Mouse (Mus musculus): ENCODE measurements around the gene Adap2. TPM values are rescaled to one million over a fixed set of nuclear protein-coding genes. Genes with fewer than 3 reads are reported as not detected.

Adap2 gene
- polyA plus RNA-seq, 1 experiment from 2014 or later: 3.4 TPM

Other genes with a start within 250 kb of the Adap2 start
- 35.3 and 44.4 TPM in 2 replicates for gene Utp6, start 191.7 kb upstream of the Adap2 start, polyA plus RNA-seq (2015; fragmentation: Nextera tagmentation; extraction: Ambion mirVana)
- gene Suz12, start 161.0 kb upstream of the Adap2 start, polyA plus RNA-seq (2015; fragmentation: Nextera tagmentation; extraction: Ambion mirVana): 11.1 and 13.8 TPM in 2 replicates
- 14.3 and 27.7 TPM in 2 replicates for gene Crlf3, start 73.1 kb upstream of the Adap2 start, polyA plus RNA-seq (2015; fragmentation: Nextera tagmentation; extraction: Ambion mirVana)
- gene Atad5, start 64.7 kb upstream of the Adap2 start, polyA plus RNA-seq (2015; fragmentation: Nextera tagmentation; extraction: Ambion mirVana): 3.5 and 6.2 TPM in 2 replicates
- 21.9 and 26.3 TPM in 2 replicates for gene Tefm, start 11.9 kb upstream of the Adap2 start, polyA plus RNA-seq (2015; fragmentation: Nextera tagmentation; extraction: Ambion mirVana)
- gene Rnf135, start 29.7 kb downstream of the Adap2 start, polyA plus RNA-seq (2015; fragmentation: Nextera tagmentation; extraction: Ambion mirVana): 2.9 and 6.2 TPM in 2 replicates
- gene Rhot1, start 54.9 kb downstream of the Adap2 start, polyA plus RNA-seq (2015; fragmentation: Nextera tagmentation; extraction: Ambion mirVana): 70.2 and 72.9 TPM in 2 replicates
- gene Rhbdl3, start 146.8 kb downstream of the Adap2 start, polyA plus RNA-seq (2015; fragmentation: Nextera tagmentation; extraction: Ambion mirVana): 4.2 and 6.9 TPM in 2 replicates
- gene 5730455P16Rik, start 223.9 kb downstream of the Adap2 start, polyA plus RNA-seq (2015; fragmentation: Nextera tagmentation; extraction: Ambion mirVana): 34.7 and 41.3 TPM in 2 replicates
- gene Zfp207, start 229.2 kb downstream of the Adap2 start, polyA plus RNA-seq (2015; fragmentation: Nextera tagmentation; extraction: Ambion mirVana): 168 and 184 TPM in 2 replicates